Mouse (Mus musculus): Measurements from ENCODE around the gene Rassf10. TPM values are rescaled to one million over a fixed set of nuclear protein-coding genes. Genes with fewer than 3 reads are reported as not detected.
A peak's percentile ranks its signal among the peaks of the same experiment; 100 is the strongest.
"Not testable (repeated sequence)": the region's sequence is repeated elsewhere in the genome, so short reads cannot be mapped to it uniquely, and the experiment has no call there.

Gene Rassf10
- polyA plus RNA-seq, 1 experiment from 2014 or later = 3.6 TPM

DNA sequence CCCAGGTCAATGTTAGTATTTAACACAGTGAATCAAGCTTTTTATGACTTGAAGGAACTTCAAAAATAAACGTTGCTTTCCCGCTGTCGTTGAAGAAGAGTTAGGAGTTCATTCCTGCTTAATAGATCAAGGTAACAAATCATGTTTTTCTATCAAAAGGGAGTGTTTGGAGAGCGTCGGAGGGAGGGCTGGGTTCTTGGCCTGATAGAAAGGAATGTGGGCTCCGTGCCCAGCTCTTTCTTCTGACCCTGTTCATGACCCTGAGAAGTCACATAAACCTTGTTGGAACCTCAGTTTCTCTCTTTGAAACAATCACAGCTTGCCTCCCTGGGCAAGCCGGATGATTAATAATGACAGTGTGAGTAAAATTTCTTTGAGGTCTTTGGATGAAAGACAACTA is 23.1 kb upstream of the Rassf10 start:
- Histone ChIP-seq H3K27me3 (replicated peaks) (no peaks in the 10 kb centered on the region), H3K4me3 (replicated peaks) (no peak overlapping the region), H3K4me1 (0 out of 2 replicates have a peak, but pooled peaks cover 4% of the 10 kb centered on the region), H3K9me3 (replicated peaks) (no peaks in the 10 kb centered on the region), H3K27ac (replicated peaks) (no peak overlapping the region), H3K9ac (replicated peaks) (no peak overlapping the region), H3K36me3 (no peaks in the 10 kb centered on the region), H3K4me2 (no peak overlapping the region)
- no peak for ATAC-seq (ENCODE audit: low FRiP score)
- 32% methylated on average over 7 of the region's 7 CpGs for WGBS

DNA sequence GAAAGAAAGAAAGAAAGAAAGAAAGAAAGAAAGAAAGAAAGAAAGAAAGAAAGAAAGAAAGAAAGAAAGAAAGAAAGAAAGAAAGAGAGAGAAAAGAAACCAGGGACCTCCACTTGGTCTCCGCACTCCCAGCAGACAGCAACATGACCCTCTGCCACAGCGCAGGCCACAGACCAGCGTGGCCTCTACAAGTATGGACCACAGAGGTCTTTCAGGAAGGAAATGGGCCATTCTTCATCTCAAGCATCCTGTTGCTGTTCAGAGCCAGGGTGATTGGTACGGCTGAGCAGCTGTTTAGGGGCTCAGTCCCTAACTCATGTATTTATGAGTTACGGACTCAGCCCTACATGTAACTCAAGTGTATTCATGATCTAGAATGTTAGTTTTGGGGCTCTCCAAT is 17.9 kb upstream of the Rassf10 start:
- ATAC-seq (ENCODE audit: low FRiP score); H3K4me3 ChIP-seq (replicated peaks); H3K4me1 ChIP-seq; H3K36me3 ChIP-seq; H3K27ac ChIP-seq (replicated peaks); H3K9me3 ChIP-seq (replicated peaks); H3K9ac ChIP-seq (replicated peaks); H3K4me2 ChIP-seq; H3K27me3 ChIP-seq (replicated peaks): not testable (repeated sequence)
- WGBS = 87% methylated on average over 5 of the region's 5 CpGs

DNA sequence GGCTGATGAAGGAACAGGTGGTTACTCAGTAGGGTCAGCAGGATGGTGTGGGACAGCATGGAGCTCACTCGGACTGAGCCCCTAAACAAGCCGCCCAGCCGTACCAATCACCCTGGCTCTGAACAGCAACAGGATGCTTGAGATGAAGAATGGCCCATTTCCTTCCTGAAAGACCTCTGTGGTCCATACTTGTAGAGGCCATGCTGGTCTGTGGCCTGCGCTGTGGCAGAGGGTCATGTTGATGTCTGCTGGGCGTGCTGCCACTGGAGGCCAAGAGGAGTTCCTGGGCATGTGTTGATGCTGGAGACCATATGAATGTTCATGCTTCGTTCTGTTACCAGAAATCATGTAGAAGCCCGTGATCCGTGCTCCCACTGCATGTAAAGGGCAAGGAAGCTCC is 16.7 kb upstream of the Rassf10 start:
- no peak overlapping the region for H3K27ac ChIP-seq (replicated peaks)
- no peaks in the 10 kb centered on the region for H3K4me1 ChIP-seq
- WGBS = 94% methylated on average over 8 of the region's 8 CpGs
- no peaks in the 10 kb centered on the region for H3K9me3 ChIP-seq (replicated peaks)
- H3K4me3 ChIP-seq (replicated peaks) = no peak overlapping the region
- no peak for ATAC-seq (ENCODE audit: low FRiP score)
- H3K4me2 ChIP-seq = no peak overlapping the region
- no peaks in the 10 kb centered on the region for H3K36me3 ChIP-seq
- H3K27me3 ChIP-seq (replicated peaks) = no peaks in the 10 kb centered on the region
- H3K9ac ChIP-seq (replicated peaks) = no peak overlapping the region

DNA sequence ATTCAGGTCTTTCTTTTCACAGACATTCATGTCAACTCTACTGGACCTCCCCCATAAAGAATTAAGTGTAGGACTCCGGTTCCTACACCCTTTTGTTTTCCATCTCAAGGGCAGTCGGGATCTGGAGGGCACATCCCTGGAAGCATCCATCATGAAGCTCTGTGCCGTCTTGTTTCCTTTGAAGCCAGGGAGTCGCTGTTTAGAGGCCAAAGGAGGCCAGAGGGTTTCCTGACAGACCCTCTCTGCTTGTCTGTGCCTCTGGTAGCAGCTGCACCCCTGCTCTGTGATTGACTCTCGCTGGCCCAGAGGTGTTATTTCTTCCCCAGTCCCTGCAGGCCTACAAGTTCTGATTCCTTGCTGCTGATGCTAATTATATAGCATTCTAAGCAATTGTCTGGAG is 14.8 kb upstream of the Rassf10 start:
- Histone ChIP-seq H3K9ac (replicated peaks) (no peak overlapping the region), H3K4me3 (replicated peaks) (no peak overlapping the region), H3K27me3 (replicated peaks) (no peaks in the 10 kb centered on the region), H3K4me2 (no peak overlapping the region), H3K4me1 (no peaks in the 10 kb centered on the region), H3K27ac (replicated peaks) (no peak overlapping the region), H3K9me3 (replicated peaks) (no peaks in the 10 kb centered on the region), H3K36me3 (no peaks in the 10 kb centered on the region)
- no peak for ATAC-seq (ENCODE audit: low FRiP score)
- WGBS = 15% methylated on average over 5 of the region's 5 CpGs

- Histone ChIP-seq H3K4me1 (no peaks in the 10 kb centered on the region), H3K4me3 (replicated peaks) (no peak overlapping the region), H3K27me3 (replicated peaks) (no peaks in the 10 kb centered on the region), H3K9ac (replicated peaks) (no peak overlapping the region), H3K27ac (replicated peaks) (no peak overlapping the region), H3K36me3 (no peaks in the 10 kb centered on the region), H3K4me2 (no peak overlapping the region), H3K9me3 (replicated peaks) (no peaks in the 10 kb centered on the region)
- no peak for ATAC-seq (ENCODE audit: low FRiP score)
- 77% methylated on average over 5 of the region's 5 CpGs for WGBS
Observed at GRCm38 (mm10) chr7:112942567-112942966, 11.2 kb upstream of the Rassf10 start.

DNA sequence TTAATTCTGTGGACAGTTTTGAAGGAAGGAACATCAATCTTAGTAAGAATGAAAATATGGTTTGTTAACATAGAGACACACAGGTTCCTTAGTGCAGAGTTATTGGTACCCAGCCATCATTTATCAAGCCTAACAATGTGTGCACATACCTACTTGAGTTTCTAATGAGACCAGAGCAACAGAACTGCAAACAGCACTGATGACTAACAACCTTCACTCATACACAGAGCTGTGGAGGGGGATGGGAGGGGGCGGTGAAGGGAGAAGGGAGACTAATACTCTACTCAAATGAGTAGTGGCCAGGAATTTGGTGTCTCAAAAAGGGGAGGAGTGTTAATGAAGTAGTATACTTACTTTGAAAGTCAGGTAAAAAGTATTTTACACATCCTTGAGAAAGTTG is 10.7 kb upstream of the Rassf10 start:
- H3K4me1 ChIP-seq = no peaks in the 10 kb centered on the region
- 92% methylated on average over 1 of the region's 1 CpGs for WGBS
- H3K9ac ChIP-seq (replicated peaks) = no peak overlapping the region
- no peak overlapping the region for H3K27ac ChIP-seq (replicated peaks)
- no peak for ATAC-seq (ENCODE audit: low FRiP score)
- H3K9me3 ChIP-seq (replicated peaks) = no peaks in the 10 kb centered on the region
- H3K36me3 ChIP-seq = no peaks in the 10 kb centered on the region
- H3K27me3 ChIP-seq (replicated peaks) = no peaks in the 10 kb centered on the region
- H3K4me2 ChIP-seq = no peak overlapping the region
- no peak overlapping the region for H3K4me3 ChIP-seq (replicated peaks)

GRCm38 (mm10) chr7:112946706-112947105 is 7.1 kb upstream of the Rassf10 start:
- Histone ChIP-seq H3K4me1 (no peaks in the 10 kb centered on the region), H3K36me3 (no peaks in the 10 kb centered on the region), H3K9me3 (replicated peaks) (no peaks in the 10 kb centered on the region), H3K9ac (replicated peaks) (no peak overlapping the region), H3K27me3 (replicated peaks) (no peaks in the 10 kb centered on the region), H3K27ac (replicated peaks) (no peak overlapping the region), H3K4me2 (no peak overlapping the region), H3K4me3 (replicated peaks) (no peak overlapping the region)
- ATAC-seq (ENCODE audit: low FRiP score) = no peak
- WGBS = 72% methylated on average over 6 of the region's 6 CpGs

DNA sequence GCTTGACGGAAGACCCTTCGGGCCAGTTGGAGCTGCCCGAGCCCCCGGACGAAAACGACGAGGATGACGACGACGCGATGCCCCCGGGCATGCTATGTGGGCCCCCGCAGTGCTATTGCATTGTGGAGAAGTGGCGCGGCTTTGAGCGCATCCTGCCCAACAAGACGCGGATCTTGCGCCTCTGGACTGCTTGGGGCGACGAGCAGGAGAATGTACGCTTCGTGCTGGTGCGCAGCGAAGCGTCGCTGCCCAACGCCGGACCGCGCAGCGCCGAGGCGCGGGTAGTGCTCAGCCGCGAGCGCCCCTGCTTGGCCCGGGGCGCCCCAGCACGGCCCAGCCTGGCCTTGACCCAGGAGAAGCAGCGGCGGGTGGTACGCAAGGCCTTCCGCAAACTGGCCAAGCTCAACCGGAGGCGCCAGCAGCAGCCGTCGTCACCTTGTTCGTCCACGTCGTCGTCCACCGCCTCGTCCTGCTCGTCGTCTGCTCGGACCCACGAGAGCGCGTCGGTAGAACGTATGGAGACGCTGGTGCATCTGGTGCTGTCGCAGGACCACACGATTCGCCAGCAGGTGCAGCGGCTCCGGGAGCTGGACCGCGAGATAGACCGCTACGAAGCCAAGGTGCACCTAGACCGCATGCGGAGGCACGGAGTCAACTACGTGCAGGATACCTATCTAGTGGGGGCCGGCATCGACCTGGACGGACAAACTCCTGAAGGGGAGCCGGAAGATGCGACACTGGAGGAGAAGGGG is 765 bp downstream of the Rassf10 start:
- Histone ChIP-seq H3K27ac (replicated peaks) (0 out of 2 replicates have a peak overlapping the region, but pooled peaks have one; percentile 6), H3K4me2 (peak overlapping the region; percentile 74), H3K36me3 (no peaks in the 10 kb centered on the region), H3K4me3 (replicated peaks) (peak overlapping the region; percentile 47), H3K4me1 (peaks cover 22% of the 10 kb centered on the region), H3K27me3 (replicated peaks) (peaks cover 53% of the 10 kb centered on the region), H3K9me3 (replicated peaks) (no peaks in the 10 kb centered on the region), H3K9ac (replicated peaks) (peak overlapping the region; percentile 42)
- peak; percentile 66 for ATAC-seq (ENCODE audit: low FRiP score)
- WGBS = under 1% methylated on average over 82 of the region's 82 CpGs

GRCm38 (mm10) chr7:112955103-112955827 is 1.5 kb downstream of the Rassf10 start:
- ATAC-seq (ENCODE audit: low FRiP score) = peak; percentile 55
- peak overlapping the region; percentile 74 for H3K4me2 ChIP-seq
- H3K9ac ChIP-seq (replicated peaks) = peak overlapping the region; percentile 42
- no peaks in the 10 kb centered on the region for H3K36me3 ChIP-seq
- peaks cover 22% of the 10 kb centered on the region for H3K4me1 ChIP-seq
- H3K4me3 ChIP-seq (replicated peaks) = peak overlapping the region; percentile 47
- H3K27me3 ChIP-seq (replicated peaks) = peaks cover 53% of the 10 kb centered on the region
- no peaks in the 10 kb centered on the region for H3K9me3 ChIP-seq (replicated peaks)
- 0 out of 2 replicates have a peak overlapping the region, but pooled peaks have one; percentile 6 for H3K27ac ChIP-seq (replicated peaks)
- 3% methylated on average over 40 of the region's 40 CpGs for WGBS

GRCm38 (mm10) chr7:112955955-112956354 is 2.2 kb downstream of the Rassf10 start:
- ATAC-seq (ENCODE audit: low FRiP score) = no peak
- Histone ChIP-seq H3K27ac (replicated peaks) (no peak overlapping the region), H3K9ac (replicated peaks) (0 out of 2 replicates have a peak overlapping the region, but pooled peaks have one; percentile 12), H3K9me3 (replicated peaks) (no peaks in the 10 kb centered on the region), H3K27me3 (replicated peaks) (peaks cover 53% of the 10 kb centered on the region), H3K36me3 (no peaks in the 10 kb centered on the region), H3K4me2 (peak overlapping the region; percentile 74), H3K4me1 (peaks cover 22% of the 10 kb centered on the region), H3K4me3 (replicated peaks) (peak overlapping the region; percentile 47)
- 45% methylated on average over 3 of the region's 3 CpGs for WGBS

DNA sequence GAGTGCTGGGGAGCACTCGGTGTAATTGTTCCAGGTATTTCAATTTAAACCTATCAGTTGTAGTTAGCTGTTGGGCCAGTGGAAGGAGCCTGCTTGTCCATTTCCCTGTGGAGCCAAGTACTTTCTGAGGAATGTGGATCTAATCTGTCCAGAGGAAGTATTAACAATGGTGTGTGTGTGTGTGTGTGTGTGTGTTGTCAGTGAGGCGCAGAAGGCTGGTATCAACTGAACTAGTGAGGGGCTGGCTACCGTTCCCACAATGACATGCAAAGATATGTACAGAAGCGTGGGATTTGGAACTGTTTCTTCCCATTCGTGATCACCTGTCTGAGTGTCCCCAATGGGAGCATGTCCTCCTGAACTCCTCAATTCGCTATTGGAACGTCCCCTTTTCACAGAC is 3.2 kb downstream of the Rassf10 start:
- Histone ChIP-seq H3K9ac (replicated peaks) (no peak overlapping the region), H3K4me1 (peaks cover 22% of the 10 kb centered on the region), H3K4me2 (peak overlapping the region; percentile 74), H3K36me3 (no peaks in the 10 kb centered on the region), H3K9me3 (replicated peaks) (no peaks in the 10 kb centered on the region), H3K4me3 (replicated peaks) (0 out of 2 replicates have a peak overlapping the region, but pooled peaks have one; percentile 9), H3K27ac (replicated peaks) (no peak overlapping the region), H3K27me3 (replicated peaks) (peaks cover 53% of the 10 kb centered on the region)
- 66% methylated on average over 7 of the region's 7 CpGs for WGBS
- no peak for ATAC-seq (ENCODE audit: low FRiP score)

- H3K4me3 ChIP-seq (replicated peaks) = no peak overlapping the region
Observed at GRCm38 (mm10) chr7:112957630-112958029, 3.9 kb downstream of the Rassf10 start.

More at GRCm38 (mm10) chr7:112957630-112958029, 3.9 kb downstream of the Rassf10 start:
- ATAC-seq (ENCODE audit: low FRiP score) = no peak
- WGBS = 44% methylated on average over 6 of the region's 6 CpGs
- no peaks in the 10 kb centered on the region for H3K9me3 ChIP-seq (replicated peaks)
- H3K9ac ChIP-seq (replicated peaks) = no peak overlapping the region
- no peak overlapping the region for H3K27ac ChIP-seq (replicated peaks)
- H3K4me1 ChIP-seq = peaks cover 22% of the 10 kb centered on the region
- peak overlapping the region; percentile 3; the same call in 1 of the 2 replicates for H3K4me2 ChIP-seq
- H3K27me3 ChIP-seq (replicated peaks) = peaks cover 53% of the 10 kb centered on the region
- no peaks in the 10 kb centered on the region for H3K36me3 ChIP-seq
